Mouse (Mus musculus): ENCODE measurements around the gene Stk36.

Stk36 gene

DNA sequence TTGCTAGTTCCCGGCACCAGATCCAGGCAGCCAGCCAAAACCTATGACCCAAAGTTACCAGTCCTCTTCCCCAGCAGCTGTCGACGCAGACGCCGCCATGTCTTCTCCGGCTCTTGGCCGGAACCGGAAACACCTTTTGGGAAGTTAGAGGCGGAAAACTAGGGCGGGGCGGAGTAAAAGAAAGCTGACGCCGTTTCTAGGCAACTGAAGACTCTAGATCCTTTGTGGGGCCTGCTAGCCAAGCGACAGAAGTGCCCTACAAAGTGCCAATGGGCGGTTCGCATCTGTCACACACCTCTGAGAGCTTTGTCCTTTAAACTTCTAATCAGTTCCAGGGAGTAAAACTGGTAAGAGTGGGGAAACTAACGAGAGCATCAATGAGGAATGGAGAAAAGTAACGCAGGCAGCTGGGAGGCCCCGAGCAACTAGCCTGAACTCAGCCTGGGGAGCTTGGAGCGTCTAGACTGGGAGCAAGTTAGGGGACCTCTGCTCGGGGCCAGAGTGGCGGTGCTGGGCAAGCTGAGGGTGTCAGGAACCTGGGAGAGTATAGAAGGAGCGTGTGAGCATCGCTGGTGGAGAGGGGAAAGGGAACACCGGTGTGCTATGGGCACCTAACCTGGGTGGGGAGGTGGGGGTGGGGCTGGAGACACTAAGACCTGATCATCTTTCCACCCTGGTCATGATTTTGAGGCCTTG is at the start of gene Stk36, which contains the start of gene Rnf25:
Gene Stk36, plus strand, starts transcription at position 179 of the 696 bp plus-strand sequence.
Gene Rnf25, minus strand, starts transcription at position 131 of the 696 bp plus-strand sequence.
- DNase-seq (ENCODE audit: low spot score) = peak; percentile 73

DNA sequence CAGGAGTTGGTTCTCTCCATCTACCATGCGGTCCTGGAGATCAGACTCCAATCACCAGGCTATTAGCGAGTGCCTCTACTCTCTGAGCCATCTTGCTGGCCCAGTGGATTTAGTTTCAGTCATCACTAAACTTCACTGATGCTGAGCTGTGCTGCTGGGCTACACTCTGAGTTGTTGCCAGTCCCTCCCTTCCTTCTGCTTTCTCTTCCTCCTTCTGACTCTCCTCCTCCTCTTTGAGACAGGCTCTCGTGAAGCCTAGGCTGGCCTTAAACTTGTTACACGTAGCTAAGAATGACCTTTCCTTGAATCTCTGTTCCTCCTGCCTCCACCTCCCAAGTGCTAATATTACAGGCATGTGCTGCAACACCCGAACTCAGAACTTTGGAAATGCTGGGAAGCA is 42.2 kb upstream of the Stk36 start:
- no peak for DNase-seq (ENCODE audit: low spot score)

GRCm38 (mm10) chr1:74565834-74566233 is 35.4 kb upstream of the Stk36 start:
- no peak for DNase-seq (ENCODE audit: low spot score)

DNA sequence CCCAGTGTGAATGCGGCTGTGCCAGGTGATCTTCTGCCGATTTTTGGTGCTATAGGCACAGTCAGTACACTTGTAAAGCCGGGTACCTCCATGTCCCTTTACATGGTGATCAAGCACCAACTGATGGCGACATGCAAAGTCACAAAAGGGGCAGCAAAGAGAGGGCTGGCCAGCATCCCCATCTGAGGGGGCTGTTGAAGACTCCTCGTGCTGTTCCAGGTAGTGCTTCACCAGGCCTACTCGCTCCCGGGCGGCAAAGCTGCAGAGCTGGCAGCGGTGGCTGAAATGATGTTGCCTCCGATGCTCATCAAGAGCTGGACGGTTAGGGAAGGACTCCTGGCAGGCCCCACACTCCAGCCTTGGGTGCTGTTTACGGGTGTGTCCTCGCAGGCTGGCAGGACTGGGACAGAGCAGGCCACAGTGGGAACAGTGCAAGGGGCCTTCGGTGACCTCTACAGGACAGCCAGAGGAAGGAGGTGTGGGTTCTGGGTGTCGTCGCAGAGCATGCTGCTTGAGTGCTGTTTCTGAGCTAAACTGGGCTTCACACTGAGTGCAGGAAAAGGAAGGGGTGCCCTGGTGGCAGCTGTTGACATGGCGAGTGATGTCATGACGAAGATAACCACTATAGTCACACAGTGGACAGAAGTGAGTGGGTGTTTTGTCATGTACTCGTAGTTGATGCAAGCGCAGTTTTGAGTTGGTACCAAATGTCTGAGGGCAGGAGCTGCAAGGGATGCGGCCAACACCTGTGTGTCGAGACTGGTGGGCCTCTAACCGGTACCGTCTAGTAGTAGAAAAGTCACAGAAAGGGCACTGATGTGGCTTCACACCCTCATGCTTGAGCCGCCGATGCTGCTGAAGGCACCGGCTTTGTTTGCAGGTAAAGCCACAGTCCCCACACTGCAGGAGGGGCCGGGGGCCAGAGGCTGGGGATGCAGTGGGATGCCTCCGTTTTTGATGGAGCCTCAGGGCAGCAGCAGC is 31.2 kb upstream of the Stk36 start:
- no peak for DNase-seq (ENCODE audit: low spot score)

DNA sequence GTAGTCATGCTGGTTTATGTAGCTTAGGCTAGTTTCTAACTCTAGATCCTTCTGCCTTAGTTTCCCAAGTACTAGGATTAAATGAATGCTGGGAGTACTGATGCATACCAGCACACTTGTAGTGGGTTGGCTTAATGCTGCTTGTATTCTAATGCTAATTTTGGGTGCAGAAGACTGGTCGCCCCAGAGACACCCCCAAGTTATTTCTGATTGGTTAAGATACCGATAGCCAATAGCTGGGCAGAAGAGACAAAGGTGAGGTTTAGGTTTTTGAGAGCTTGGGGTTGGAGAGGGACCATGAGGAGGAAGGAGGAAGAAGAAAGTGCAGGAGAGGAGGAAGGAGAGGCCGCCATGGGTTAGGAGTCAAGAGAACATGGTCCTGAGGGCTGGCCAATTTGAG is 18.6 kb upstream of the Stk36 start:
- no peak for DNase-seq (ENCODE audit: low spot score)

DNA sequence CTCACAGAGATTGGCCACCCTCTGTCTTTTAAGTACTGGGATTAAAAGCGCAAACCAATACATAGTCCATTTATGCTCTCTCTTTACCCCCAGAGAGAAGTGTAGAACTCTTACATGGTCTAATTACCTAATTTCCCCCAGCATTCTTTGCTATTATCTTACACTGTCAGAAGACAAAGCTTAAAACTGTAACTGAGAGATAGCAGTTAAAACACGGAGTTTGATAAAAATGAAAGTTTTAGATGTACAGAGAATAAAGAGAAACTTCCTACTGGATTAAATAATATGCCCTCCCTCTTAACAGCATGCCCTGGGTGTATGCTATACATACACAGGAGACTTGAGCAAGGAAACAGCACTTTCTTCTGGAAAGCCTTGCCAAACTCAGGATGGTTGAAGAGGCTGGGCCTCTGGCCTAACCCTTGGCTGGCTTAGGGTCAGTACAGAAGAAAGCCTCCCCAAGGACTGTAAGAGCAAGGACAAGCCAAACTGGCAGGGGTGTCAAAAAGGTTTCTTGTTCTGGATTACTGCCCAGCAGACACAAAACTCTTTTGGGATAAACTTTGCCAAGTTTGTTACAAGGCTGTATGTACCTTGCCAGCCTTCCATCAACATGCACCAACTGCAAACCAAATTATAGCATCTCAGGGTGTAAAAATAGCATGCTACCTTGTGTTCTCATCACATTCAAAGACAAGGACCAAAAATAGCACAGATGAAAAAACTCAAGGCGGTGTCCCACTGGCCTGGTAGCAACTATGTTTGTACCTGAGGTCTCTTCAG is 16.4 kb upstream of the Stk36 start:
- no peak for DNase-seq (ENCODE audit: low spot score)

DNA sequence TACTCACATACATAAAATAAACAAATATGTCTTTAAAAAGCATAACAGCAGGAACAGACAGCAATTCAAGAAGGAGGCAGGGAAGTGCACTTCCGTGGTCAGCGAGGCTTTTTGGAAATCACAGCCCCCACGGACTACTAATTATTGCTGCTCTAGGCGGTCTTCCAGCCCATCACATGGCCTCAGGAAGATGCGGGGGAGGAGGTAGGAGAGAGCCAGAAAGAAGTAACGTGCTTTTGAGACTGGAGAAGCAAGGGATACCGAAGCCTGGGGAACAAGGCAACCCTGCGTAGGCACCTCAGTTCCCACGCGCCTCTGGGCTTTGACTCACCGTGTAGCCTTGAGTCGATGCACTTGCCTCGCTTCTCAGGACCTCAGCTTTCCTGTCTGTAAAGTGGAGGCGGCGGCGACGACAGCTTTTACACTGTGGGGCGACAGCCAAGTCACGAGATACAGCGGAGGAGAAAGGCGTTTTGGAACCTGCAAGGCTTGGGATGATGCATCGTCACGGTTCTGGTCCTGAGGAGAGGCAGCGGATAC is 13.9 kb upstream of the Stk36 start:
- peak; percentile 30 for DNase-seq (ENCODE audit: low spot score)

- peak; percentile 99 for DNase-seq (ENCODE audit: low spot score)
Measured at GRCm38 (mm10) chr1:74587773-74588445, 13.3 kb upstream of the Stk36 start, which contains the start of the genes Zfp142 and Bcs1l. Zfp142 (minus strand) TSS chr1:74588246. Bcs1l (plus strand) TSS chr1:74588289.

DNA sequence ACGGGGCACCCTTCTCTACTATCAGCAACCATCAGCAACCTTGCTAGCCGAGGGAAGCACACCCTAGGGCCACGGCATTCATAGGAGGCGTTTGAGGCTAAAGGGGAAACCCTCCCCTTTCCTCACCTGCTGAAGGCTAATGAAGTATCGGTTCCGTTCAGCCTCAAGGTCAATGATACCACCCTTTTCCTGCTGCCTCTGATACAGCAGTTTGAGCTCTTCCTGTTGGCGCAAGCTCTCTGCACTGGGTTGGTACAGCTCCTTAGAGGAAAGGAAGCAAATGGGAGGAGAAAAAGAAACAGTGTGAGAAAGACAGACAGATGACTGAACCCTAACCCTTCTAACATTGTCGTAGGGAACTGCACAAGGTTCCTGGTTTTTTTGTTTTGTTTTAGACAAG is 6.8 kb upstream of the Stk36 start:
- no peak for DNase-seq (ENCODE audit: low spot score)

DNA sequence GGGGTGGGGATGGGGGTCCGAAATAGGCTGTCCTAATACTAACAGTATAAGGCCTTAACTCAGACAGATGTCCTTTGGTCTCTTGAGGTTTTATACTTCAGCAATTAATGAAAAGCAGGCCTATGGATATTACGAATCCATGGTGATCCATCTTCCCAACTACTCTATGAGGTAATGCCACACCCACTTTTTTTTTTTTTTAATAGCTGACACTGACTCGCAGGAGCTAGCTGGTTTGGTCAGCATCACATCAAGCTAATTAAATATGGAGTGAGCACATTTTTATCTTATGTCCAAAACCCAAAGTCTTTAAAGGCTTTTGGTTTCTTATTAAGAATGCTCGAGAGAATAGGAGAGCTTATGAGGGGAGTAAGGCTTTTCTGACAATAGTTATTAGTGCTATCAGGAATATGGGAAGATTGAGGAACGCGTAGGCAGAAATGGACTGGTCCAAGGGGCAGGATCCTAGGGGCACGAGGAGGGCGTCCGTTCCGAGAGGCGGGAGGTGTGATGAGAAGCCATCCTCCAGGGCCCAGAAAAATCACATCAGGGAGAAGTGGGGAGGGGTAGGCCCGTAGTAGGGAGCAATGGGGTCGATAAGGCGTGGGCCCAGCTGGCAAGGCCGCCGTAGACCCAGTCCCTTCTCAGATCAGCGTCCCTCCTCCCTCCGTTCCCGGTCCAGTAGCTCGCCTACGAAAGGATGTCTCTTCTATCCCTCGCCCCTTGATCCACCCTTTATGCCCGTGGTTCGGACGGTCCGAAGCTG is 561 bp upstream of the Stk36 start:
- DNase-seq (ENCODE audit: low spot score) = no peak

DNA sequence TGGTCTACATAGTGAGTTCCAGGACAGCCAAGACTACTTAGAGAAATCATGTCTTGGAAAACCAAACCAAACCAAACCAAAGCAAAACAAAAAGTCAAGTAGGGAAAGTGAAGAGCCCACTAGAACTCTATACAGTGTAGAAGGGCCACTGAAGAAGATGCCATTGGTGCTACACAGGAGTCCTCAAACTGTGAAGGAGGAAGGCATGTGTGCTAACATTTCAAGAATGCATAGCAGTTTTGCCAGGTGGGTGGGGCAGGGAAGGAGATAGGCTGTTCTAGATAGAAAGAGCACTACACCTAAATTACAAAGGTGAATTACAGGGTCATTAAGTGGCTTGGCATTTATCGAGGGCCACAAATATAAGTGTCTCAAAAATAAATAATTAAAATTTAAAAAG is 22.9 kb downstream of the Stk36 start:
- DNase-seq (ENCODE audit: low spot score) = no peak

GRCm38 (mm10) chr1:74626076-74626475 is 24.8 kb downstream of the Stk36 start:
- no peak for DNase-seq (ENCODE audit: low spot score)

DNA sequence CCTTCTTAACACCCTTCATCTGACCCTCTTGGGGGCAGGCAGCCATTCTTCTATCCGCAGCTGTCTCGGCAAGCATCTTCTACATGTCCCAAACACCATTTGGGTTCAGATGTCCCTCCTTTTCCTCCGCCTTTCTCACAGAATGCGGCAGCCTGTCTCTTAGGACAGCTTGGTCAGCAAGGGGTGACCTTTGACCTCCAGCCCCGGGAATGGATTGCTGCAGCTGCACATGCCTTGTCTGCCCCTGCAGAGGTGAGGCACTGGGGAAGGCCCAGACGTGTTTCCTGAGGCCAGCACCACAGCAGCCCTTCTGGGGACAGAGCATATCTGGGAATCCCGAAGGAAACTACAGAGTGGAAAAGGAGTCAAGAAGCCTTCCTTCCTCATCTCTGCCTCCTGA is 26.8 kb downstream of the Stk36 start:
- DNase-seq (ENCODE audit: low spot score) = no peak

GRCm38 (mm10) chr1:74632734-74633133 is 31.5 kb downstream of the Stk36 start:
- DNase-seq (ENCODE audit: low spot score) = no peak

GRCm38 (mm10) chr1:74643524-74643923 is 42.3 kb downstream of the Stk36 start:
- DNase-seq (ENCODE audit: low spot score) = no peak

DNA sequence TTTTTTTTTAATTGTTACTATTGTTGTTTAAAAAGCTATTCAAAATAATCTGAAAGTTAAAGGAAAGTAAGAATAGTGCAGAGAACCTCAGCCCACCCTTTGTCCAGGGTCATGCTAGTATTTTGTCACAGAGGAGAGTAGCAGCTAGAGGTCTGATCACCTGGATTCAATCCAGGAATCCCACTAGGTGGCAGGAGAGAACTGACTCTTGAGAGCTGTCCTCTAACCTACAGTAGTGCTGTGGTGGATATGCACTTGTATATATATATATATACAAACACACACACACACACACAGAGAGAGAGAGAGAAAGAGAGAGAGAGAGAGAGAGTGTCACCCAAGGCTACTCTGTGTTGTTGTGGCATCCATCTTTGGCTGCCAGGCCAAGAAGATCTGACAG is 42.7 kb downstream of the Stk36 start:
- DNase-seq (ENCODE audit: low spot score) = no peak

DNA sequence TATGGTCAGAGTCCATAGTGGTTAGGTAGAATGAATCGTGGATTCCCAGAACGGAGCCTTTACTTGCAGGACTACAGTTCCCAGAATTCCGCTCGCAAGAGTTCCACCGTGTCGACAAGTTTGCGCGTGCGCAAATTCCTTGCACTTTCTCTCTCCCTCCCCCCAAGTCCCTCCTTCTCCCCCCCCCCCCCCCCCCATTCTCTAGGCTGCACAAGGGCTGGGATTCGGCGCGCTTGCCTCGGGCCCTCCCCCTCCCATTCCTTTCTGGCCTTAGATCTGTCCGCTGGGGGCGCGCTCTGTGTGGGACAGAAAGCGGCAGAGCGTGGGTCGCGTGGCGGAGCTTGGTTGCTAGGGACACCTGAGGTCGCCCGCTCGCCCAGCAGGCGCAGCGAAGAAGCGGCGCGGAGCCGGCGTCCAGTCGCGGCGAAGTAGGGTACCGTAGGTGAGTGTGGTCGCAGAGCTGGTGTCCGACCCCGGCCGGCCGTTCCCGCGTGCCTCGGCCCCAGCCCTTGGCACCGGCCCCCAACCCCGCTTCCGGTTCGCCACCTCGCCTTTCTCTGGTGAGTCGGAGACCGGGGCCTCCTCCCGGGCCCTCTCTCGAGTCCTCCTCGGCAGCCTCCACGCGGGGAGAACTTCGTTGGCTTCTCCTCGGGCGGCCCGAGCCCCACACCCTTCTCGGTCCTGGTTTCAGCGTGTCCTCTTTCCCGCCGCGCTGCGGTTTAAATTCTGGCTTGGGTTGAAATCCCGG is 60.4 kb downstream of the Stk36 start, which contains the start of gene Ttll4:
Gene Ttll4, plus strand, starts transcription at position 298 of the 748 bp plus-strand sequence.
- DNase-seq (ENCODE audit: low spot score) = peak; percentile 94

DNA sequence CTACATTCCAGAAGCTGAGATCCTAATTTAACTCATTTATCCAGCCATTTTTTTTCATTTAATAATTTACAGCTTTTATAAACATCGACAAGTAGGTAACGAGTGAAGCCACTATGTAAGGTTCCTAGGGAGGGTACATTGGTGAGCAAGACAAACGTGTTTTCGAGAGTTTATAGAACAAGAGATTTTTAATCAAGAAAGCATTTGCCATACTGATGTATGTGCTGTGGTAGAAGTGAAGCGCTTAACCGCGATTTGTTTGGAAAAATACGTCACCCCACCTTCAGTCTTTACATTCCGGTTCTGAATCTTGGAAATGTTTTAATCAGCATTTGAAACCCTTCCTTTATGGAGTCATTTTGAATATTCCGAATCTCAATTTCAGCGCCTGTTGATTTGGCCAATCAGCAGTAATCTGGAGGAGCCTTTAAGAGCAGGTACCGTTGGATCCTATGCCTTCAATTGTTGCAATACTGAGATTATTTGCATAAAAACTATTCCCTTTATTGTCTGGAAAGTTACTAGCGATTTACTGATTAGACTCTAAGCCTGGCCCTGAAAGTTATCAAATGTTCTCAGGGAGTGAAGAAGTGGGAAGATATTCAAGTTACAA is 61.1 kb downstream of the Stk36 start:
- no peak for DNase-seq (ENCODE audit: low spot score)

DNA sequence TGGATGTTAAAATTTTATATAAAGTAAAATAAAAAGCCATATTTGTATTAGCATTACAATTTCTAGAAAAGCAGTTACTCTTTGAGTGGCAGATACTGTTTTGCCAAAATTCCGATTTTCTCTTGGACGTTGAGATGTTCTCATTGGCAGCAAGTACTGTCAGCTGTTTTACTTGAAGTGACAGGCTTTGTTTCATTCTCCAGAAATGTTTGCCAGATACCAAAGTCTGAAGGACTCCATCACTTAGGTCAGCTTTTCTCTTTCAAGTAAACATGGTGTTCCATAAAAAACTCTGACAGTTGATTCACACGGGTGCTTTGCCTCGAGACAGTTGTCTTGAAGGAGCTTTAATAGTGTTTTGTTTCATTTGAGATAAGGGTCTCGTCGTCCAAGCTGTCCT is 63.9 kb downstream of the Stk36 start:
- no peak for DNase-seq (ENCODE audit: low spot score)

Measured in ovary, adult 18-20 months (tissue).